Comparison of ENCODE assay signal across 8 mouse cellular contexts in the genomic region with DNA sequence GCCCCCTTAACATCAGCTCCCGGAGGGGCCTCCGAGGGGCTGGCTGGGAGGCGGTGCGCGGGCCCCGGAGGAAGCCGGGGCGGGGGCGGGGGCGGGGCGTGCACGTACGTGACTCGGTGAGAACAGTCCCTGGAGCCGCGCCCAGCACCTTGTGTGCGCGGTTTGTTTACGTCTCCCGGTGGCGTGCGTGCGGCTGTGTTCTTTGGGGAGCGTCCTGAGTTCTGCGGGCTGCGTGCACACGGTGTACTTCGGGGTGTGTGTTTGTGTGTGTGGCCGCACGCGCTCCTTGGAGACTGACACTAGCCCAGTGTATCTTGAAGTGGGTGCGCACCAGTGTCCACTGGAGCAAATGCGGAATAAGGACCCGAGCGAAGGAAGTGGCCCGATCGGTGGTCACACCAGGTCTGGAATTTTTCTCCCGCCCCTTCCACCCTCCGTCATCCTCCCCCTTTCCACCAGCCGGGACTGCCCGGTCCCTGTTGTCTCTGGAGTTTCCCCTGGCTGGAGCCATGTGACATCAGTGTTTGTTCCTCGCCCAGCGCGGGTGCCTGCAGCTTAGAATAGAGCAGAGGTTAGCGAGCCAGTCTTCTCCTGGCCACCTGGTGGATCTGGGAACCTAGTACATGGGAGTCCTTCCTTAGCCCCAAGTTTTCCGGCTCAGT. TPM values are rescaled to one million over a fixed set of nuclear protein-coding genes. Genes with fewer than 3 reads are reported as not detected.
DNase-seq lines count a peak whose midpoint lies in the region; ATAC-seq and TF ChIP-seq lines count a peak whose summit lies in the region.

No protein-coding gene starts in this region.

- peak; percentile 69 for ATAC-seq in forebrain, embryonic 16.5 days
- ATAC-seq in hindbrain, embryonic 11.5 days (ENCODE audit: low FRiP score), result peak; percentile 67
- ATAC-seq in limb, embryonic 13.5 days (ENCODE audit: low FRiP score, low read depth), result peak; percentile 76
- ATAC-seq in midbrain, embryonic 13.5 days, result peak; percentile 62
- peak; percentile 83 for ATAC-seq in stomach, embryonic 15.5 days (ENCODE audit: insufficient read depth, low FRiP score, low read depth)

- H3K9me3 ChIP-seq in forebrain, embryonic 16.5 days (ENCODE audit: control insufficient read depth, low read length), result no peaks in the 10 kb centered on the region
- no peaks in the 10 kb centered on the region for H3K9me3 ChIP-seq in hindbrain, embryonic 11.5 days (ENCODE audit: control insufficient read depth, low read length)
- H3K9me3 ChIP-seq in limb, embryonic 13.5 days, result no peaks in the 10 kb centered on the region
- H3K9me3 ChIP-seq in midbrain, embryonic 13.5 days, result no peaks in the 10 kb centered on the region
- no peaks in the 10 kb centered on the region for H3K9me3 ChIP-seq in stomach, embryonic 15.5 days

- 1% methylated on average over 46 of the region's 46 CpGs for WGBS in bone marrow, adult 2 months
- under 1% methylated on average over 46 of the region's 46 CpGs for WGBS in forebrain, embryonic 16.5 days
- WGBS in hindbrain, embryonic 11.5 days, result 3% methylated on average over 45 of the region's 46 CpGs
- 1% methylated on average over 46 of the region's 46 CpGs for WGBS in limb, embryonic 13.5 days
- WGBS in midbrain, embryonic 13.5 days, result under 1% methylated on average over 46 of the region's 46 CpGs
- WGBS in stomach, embryonic 15.5 days, result under 1% methylated on average over 46 of the region's 46 CpGs

- H3K9ac ChIP-seq in forebrain, embryonic 16.5 days (replicated peaks; ENCODE audit: low read depth, low read length), result peak overlapping the region; percentile 71
- H3K9ac ChIP-seq in hindbrain, embryonic 11.5 days (ENCODE audit: low read depth, low read length), result peak overlapping the region; percentile 60
- H3K9ac ChIP-seq in limb, embryonic 13.5 days, result peak overlapping the region; percentile 74
- peak overlapping the region; percentile 77 for H3K9ac ChIP-seq in midbrain, embryonic 13.5 days (replicated peaks)
- peak overlapping the region; percentile 73 for H3K9ac ChIP-seq in stomach, embryonic 15.5 days

- H3K4me2 ChIP-seq in forebrain, embryonic 16.5 days (ENCODE audit: low read length), result peak overlapping the region; percentile 90
- H3K4me2 ChIP-seq in hindbrain, embryonic 11.5 days (replicated peaks; ENCODE audit: low read depth, low read length), result peak overlapping the region; percentile 98
- peak overlapping the region; percentile 91 for H3K4me2 ChIP-seq in limb, embryonic 13.5 days (replicated peaks)
- H3K4me2 ChIP-seq in midbrain, embryonic 13.5 days (replicated peaks), result peak overlapping the region; percentile 96
- peak overlapping the region; percentile 86 for H3K4me2 ChIP-seq in stomach, embryonic 15.5 days

- no peak for TF ChIP-seq POLR2A in bone marrow, adult 2 months (IDR thresholded peaks at IDR 0.05; ENCODE audit: borderline replicate concordance, control insufficient read depth, low read depth, low read length)

- peak overlapping the region; percentile 46; the same call in 1 of the 2 replicates for H3K27ac ChIP-seq in bone marrow, adult 2 months (ENCODE audit: control insufficient read depth, insufficient read depth, low read depth, low read length, poor library complexity)
- peak overlapping the region; percentile 71 for H3K27ac ChIP-seq in forebrain, embryonic 16.5 days (ENCODE audit: low read length)
- peak overlapping the region; percentile 43; the same call in 1 of the 2 replicates for H3K27ac ChIP-seq in hindbrain, embryonic 11.5 days (ENCODE audit: low read depth, low read length)
- peak overlapping the region; percentile 93 for H3K27ac ChIP-seq in limb, embryonic 13.5 days
- H3K27ac ChIP-seq in midbrain, embryonic 13.5 days, result peak overlapping the region; percentile 79
- peak overlapping the region; percentile 100 for H3K27ac ChIP-seq in stomach, embryonic 15.5 days

- peaks cover 6% of the 10 kb centered on the region for H3K27me3 ChIP-seq in forebrain, embryonic 16.5 days (replicated peaks; ENCODE audit: control insufficient read depth, insufficient read depth, low read length)
- peaks cover 4% of the 10 kb centered on the region; the same call in 1 of the 2 replicates for H3K27me3 ChIP-seq in hindbrain, embryonic 11.5 days (ENCODE audit: control insufficient read depth, insufficient read depth, low read length)
- H3K27me3 ChIP-seq in limb, embryonic 13.5 days, result no peaks in the 10 kb centered on the region
- H3K27me3 ChIP-seq in midbrain, embryonic 13.5 days, result peaks cover 34% of the 10 kb centered on the region
- H3K27me3 ChIP-seq in stomach, embryonic 15.5 days (replicated peaks), result no peaks in the 10 kb centered on the region

- peaks cover 3% of the 10 kb centered on the region for H3K4me1 ChIP-seq in bone marrow, adult 2 months (ENCODE audit: control insufficient read depth, insufficient read depth, low read length)
- H3K4me1 ChIP-seq in forebrain, embryonic 16.5 days (replicated peaks; ENCODE audit: control insufficient read depth, insufficient read depth, low read length), result peaks cover 7% of the 10 kb centered on the region
- H3K4me1 ChIP-seq in hindbrain, embryonic 11.5 days (replicated peaks; ENCODE audit: control insufficient read depth, insufficient read depth, low read length), result no peaks in the 10 kb centered on the region
- peaks cover 31% of the 10 kb centered on the region for H3K4me1 ChIP-seq in limb, embryonic 13.5 days
- peaks cover 13% of the 10 kb centered on the region for H3K4me1 ChIP-seq in midbrain, embryonic 13.5 days (replicated peaks)
- H3K4me1 ChIP-seq in stomach, embryonic 15.5 days, result peaks cover 31% of the 10 kb centered on the region

- TF ChIP-seq CTCF in bone marrow, adult 2 months (IDR thresholded peaks at IDR 0.05; ENCODE audit: control insufficient read depth, insufficient read depth, low read length), result no peak

- H3K4me3 ChIP-seq in bone marrow, adult 2 months (replicated peaks; ENCODE audit: control insufficient read depth, low read depth, low read length), result peak overlapping the region; percentile 65
- peak overlapping the region; percentile 76 for H3K4me3 ChIP-seq in forebrain, embryonic 16.5 days (replicated peaks; ENCODE audit: low read length)
- H3K4me3 ChIP-seq in hindbrain, embryonic 11.5 days (ENCODE audit: low read depth, low read length), result peak overlapping the region; percentile 64
- H3K4me3 ChIP-seq in limb, embryonic 13.5 days, result peak overlapping the region; percentile 80
- H3K4me3 ChIP-seq in midbrain, embryonic 13.5 days (replicated peaks), result peak overlapping the region; percentile 78
- H3K4me3 ChIP-seq in stomach, embryonic 15.5 days (replicated peaks), result peak overlapping the region; percentile 76

- DNase-seq in layer of hippocampus, adult 11-12 months (ENCODE audit: low spot score), result peak; percentile 47
- DNase-seq in layer of hippocampus, adult 9-11 months, result no peak
- peak; percentile 75 for DNase-seq in hindbrain, embryonic 11.5 days (ENCODE audit: low spot score)

- H3K36me3 ChIP-seq in forebrain, embryonic 16.5 days (ENCODE audit: control insufficient read depth, insufficient read depth), result no peaks in the 10 kb centered on the region
- no peaks in the 10 kb centered on the region for H3K36me3 ChIP-seq in hindbrain, embryonic 11.5 days (ENCODE audit: control insufficient read depth, insufficient read depth, low read length)
- no peaks in the 10 kb centered on the region for H3K36me3 ChIP-seq in limb, embryonic 13.5 days
- H3K36me3 ChIP-seq in midbrain, embryonic 13.5 days, result no peaks in the 10 kb centered on the region
- no peaks in the 10 kb centered on the region for H3K36me3 ChIP-seq in stomach, embryonic 15.5 days

RNA-seq across cellular contexts. Expression of a gene that starts 1.6 kb away (rescaled TPM):
- polyA plus RNA-seq in bone marrow, adult 2 months (2011; ENCODE audit: insufficient read depth, insufficient read length, low replicate concordance, missing spikeins), result 0.50 and 3.6 TPM in 2 replicates
- polyA plus RNA-seq in forebrain, embryonic 16.5 days (2015; fragmentation: Nextera tagmentation; extraction: Ambion mirVana), result 0.97 and 1.1 TPM in 2 replicates
- 1.6 and 1.8 TPM in 2 replicates for polyA plus RNA-seq in hindbrain, embryonic 11.5 days (2014; fragmentation: Nextera tagmentation; extraction: Ambion mirVana)
- polyA plus RNA-seq in limb, embryonic 13.5 days (2015; fragmentation: Nextera tagmentation; extraction: Ambion mirVana), result 2.2 and 2.4 TPM in 2 replicates
- polyA plus RNA-seq in midbrain, embryonic 13.5 days (2015; fragmentation: Nextera tagmentation; extraction: Ambion mirVana), result 0.76 and 0.79 TPM in 2 replicates
- 5.2 and 6.6 TPM in 2 replicates for polyA plus RNA-seq in stomach, embryonic 15.5 days (2015; fragmentation: Nextera tagmentation; extraction: Ambion mirVana)

RNA-seq across cellular contexts. Expression of a gene that starts 19.8 kb away (rescaled TPM):
- 8.3 and 13.0 TPM in 2 replicates for polyA plus RNA-seq in bone marrow, adult 2 months (2011; ENCODE audit: insufficient read depth, insufficient read length, low replicate concordance, missing spikeins)
- polyA plus RNA-seq in forebrain, embryonic 16.5 days (2015; fragmentation: Nextera tagmentation; extraction: Ambion mirVana), result 26.4 and 31.0 TPM in 2 replicates
- 18.0 and 20.4 TPM in 2 replicates for polyA plus RNA-seq in hindbrain, embryonic 11.5 days (2014; fragmentation: Nextera tagmentation; extraction: Ambion mirVana)
- polyA plus RNA-seq in limb, embryonic 13.5 days (2015; fragmentation: Nextera tagmentation; extraction: Ambion mirVana), result 11.7 and 12.7 TPM in 2 replicates
- 37.5 and 43.3 TPM in 2 replicates for polyA plus RNA-seq in midbrain, embryonic 13.5 days (2015; fragmentation: Nextera tagmentation; extraction: Ambion mirVana)
- polyA plus RNA-seq in stomach, embryonic 15.5 days (2015; fragmentation: Nextera tagmentation; extraction: Ambion mirVana), result 16.6 and 18.9 TPM in 2 replicates

RNA-seq across cellular contexts. Expression of a gene that starts 55.4 kb away (rescaled TPM):
- polyA plus RNA-seq in bone marrow, adult 2 months (2011; ENCODE audit: insufficient read depth, insufficient read length, low replicate concordance, missing spikeins), result 4.9 and 19.1 TPM in 2 replicates
- 43.4 and 44.0 TPM in 2 replicates for polyA plus RNA-seq in forebrain, embryonic 16.5 days (2015; fragmentation: Nextera tagmentation; extraction: Ambion mirVana)
- 32.7 and 33.5 TPM in 2 replicates for polyA plus RNA-seq in hindbrain, embryonic 11.5 days (2014; fragmentation: Nextera tagmentation; extraction: Ambion mirVana)
- 70.8 and 77.6 TPM in 2 replicates for polyA plus RNA-seq in limb, embryonic 13.5 days (2015; fragmentation: Nextera tagmentation; extraction: Ambion mirVana)
- polyA plus RNA-seq in midbrain, embryonic 13.5 days (2015; fragmentation: Nextera tagmentation; extraction: Ambion mirVana), result 32.8 and 35.0 TPM in 2 replicates
- 58.5 and 59.9 TPM in 2 replicates for polyA plus RNA-seq in stomach, embryonic 15.5 days (2015; fragmentation: Nextera tagmentation; extraction: Ambion mirVana)

Comparison
In these comparisons a context has a peak if more than half of its experiments do, and no peak if none do; other contexts are left out.
1. H3K27ac ChIP-seq: peak in every context shown above with its lines; median percentile 100 in stomach, embryonic 15.5 days; 93 in limb, embryonic 13.5 days; 79 in midbrain, embryonic 13.5 days; 71 in forebrain, embryonic 16.5 days; 46 in bone marrow, adult 2 months; 43 in hindbrain, embryonic 11.5 days.